Mouse (Mus musculus): ENCODE measurements at regions not wholly inside any gene's neighbourhood (a gene's known extent, or its start where the extent isn't known, plus 50 kb on each side); places are given as distances from the start of the nearest gene placed in this dataset.

DNA sequence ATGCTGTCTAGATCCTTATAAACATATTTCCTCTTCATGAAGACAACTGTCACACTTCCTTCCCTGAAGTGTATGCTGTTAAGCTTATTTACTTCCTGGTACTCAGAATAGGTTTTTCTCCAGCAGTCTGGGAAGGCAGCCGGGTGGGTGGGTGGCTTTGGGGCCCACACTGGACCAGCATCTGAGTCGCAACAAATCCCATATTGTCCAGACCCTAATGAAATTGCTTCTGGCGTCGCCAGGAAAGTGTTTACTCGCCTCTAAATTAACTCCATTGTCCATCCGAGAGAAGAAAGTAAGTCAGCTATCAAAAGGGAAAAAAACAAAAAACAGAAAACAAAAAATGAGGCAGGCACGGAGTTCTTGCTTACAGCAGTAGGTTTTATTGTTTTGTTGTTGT lies 164.9 kb upstream of the Lef1 start:
- peak in 1 of 2 experiments; percentile 35 for DNase-seq (ENCODE audit: low spot score in 2 of 2)
- no peak for TF ChIP-seq CTCF (conservative IDR thresholded peaks at IDR 0.05)
- Histone ChIP-seq H3K4me3 (peak overlapping the region; percentile 53), H3K27ac (peak overlapping the region; percentile 88)

GRCm38 (mm10) chr3:130944241-130944640 lies 166.0 kb upstream of the Lef1 start:
- no peak overlapping the region for H3K4me3 ChIP-seq
- no peak for DNase-seq (ENCODE audit: low spot score in 2 of 2)
- H3K27ac ChIP-seq, result no peak overlapping the region
- no peak for TF ChIP-seq CTCF (conservative IDR thresholded peaks at IDR 0.05)

- no peak overlapping the region for H3K4me3 ChIP-seq
- TF ChIP-seq CTCF (conservative IDR thresholded peaks at IDR 0.05), result no peak
- no peak for DNase-seq (ENCODE audit: low spot score in 2 of 2)
Observed at GRCm38 (mm10) chr3:130942947-130943630, 167.2 kb upstream of the Lef1 start.

GRCm38 (mm10) chr3:130940302-130940867 lies 169.9 kb upstream of the Lef1 start:
- no peak overlapping the region for H3K4me3 ChIP-seq
- H3K27ac ChIP-seq, result no peak overlapping the region
- peak; percentile 28 for TF ChIP-seq CTCF (conservative IDR thresholded peaks at IDR 0.05)
- peak in 1 of 2 experiments; percentile 31 for DNase-seq (ENCODE audit: low spot score in 2 of 2)

More at GRCm38 (mm10) chr3:130942947-130943630, 167.2 kb upstream of the Lef1 start:
- no peak overlapping the region for H3K27ac ChIP-seq

- H3K4me3 ChIP-seq, result no peak overlapping the region
Observed at GRCm38 (mm10) chr3:130936980-130937379, 173.3 kb upstream of the Lef1 start.

DNA sequence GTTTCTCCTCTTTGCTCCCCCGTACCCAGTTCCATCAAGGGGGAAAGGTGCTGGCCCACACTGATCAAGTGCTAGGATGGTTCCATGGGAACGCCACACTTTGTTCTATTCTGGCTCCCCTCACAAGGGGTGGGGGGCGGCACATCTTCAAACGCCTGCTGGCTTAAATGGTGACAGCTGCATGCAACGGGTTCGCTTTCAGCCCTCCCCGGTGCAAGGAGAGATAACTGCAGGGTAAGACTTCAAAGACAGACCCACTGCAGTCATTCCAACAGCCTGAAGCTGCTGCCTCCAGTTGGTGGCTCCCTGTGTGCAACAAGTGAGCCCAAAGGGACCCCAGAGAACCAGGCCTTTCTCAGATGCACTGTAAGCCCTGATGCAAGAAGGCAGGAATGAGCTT lies 173.9 kb upstream of the Lef1 start:
- no peak for DNase-seq (ENCODE audit: low spot score in 2 of 2)
- no peak overlapping the region for H3K4me3 ChIP-seq
- H3K27ac ChIP-seq, result no peak overlapping the region
- TF ChIP-seq CTCF (conservative IDR thresholded peaks at IDR 0.05), result no peak

More at GRCm38 (mm10) chr3:130936980-130937379, 173.3 kb upstream of the Lef1 start:
- no peak overlapping the region for H3K27ac ChIP-seq
- no peak for DNase-seq (ENCODE audit: low spot score in 2 of 2)
- no peak for TF ChIP-seq CTCF (conservative IDR thresholded peaks at IDR 0.05)

GRCm38 (mm10) chr3:130935926-130936315 lies 174.3 kb upstream of the Lef1 start:
- no peak for TF ChIP-seq CTCF (conservative IDR thresholded peaks at IDR 0.05)
- Histone ChIP-seq H3K27ac (no peak overlapping the region), H3K4me3 (no peak overlapping the region)
- DNase-seq (ENCODE audit: low spot score in 2 of 2), result no peak

DNA sequence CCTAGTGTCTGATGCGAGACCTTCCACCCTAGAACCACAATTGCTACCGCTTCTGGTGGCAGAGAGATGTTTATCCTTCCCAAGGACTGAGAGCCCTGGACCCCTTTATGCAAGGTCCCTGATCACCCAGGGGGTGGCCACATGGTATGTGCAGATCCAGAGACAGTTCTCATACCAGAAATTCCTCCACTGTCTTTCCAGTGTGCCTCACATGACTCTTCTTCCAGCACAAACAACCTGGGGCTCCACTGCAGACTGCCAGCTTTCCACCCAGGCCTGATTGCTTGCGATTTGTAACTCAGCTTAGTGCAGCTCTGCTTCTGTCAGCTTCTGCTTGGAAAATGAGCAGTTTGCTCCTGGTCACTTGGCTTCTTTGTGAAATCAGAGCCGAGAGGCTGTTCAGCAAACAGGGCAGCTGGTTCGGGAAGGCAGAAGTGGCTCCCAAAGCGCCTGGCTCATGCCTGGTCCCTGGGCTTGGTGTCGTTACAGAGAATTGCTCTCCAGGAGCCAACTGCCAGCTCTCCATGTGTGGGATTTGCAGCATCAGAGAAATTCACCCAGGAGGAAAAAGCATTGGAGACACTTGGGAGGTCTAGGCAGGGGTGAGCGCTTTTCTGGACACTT lies 174.9 kb upstream of the Lef1 start:
- Histone ChIP-seq H3K27ac (no peak overlapping the region), H3K4me3 (no peak overlapping the region)
- no peak for TF ChIP-seq CTCF (conservative IDR thresholded peaks at IDR 0.05)
- DNase-seq (ENCODE audit: low spot score in 2 of 2), result peak in 1 of 2 experiments; percentile 16

GRCm38 (mm10) chr3:130932723-130933122 lies 177.5 kb upstream of the Lef1 start:
- H3K27ac ChIP-seq, result no peak overlapping the region
- no peak for TF ChIP-seq CTCF (conservative IDR thresholded peaks at IDR 0.05)
- H3K4me3 ChIP-seq, result no peak overlapping the region
- DNase-seq (ENCODE audit: low spot score in 2 of 2), result no peak

DNA sequence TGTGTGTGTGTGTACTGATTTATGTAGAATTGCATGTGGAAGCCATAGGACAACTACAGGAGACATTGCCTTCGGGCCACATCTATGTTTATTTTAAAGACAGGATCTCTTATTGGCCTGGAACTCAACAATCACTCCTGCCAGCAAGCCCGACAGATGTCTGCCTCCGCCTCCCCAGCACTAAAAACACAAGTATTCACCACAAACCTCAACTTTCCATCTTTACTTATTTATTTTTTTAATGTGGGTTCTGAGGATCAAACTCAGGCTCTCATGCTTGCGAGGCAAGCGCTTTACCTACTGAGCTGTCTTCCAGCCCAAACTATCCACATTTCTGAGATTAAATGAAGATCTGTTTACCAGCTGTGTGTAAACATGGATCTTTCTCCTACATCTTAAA lies 178.0 kb upstream of the Lef1 start:
- no peak for TF ChIP-seq CTCF (conservative IDR thresholded peaks at IDR 0.05)
- Histone ChIP-seq H3K4me3 (no peak overlapping the region), H3K27ac (no peak overlapping the region)
- no peak for DNase-seq (ENCODE audit: low spot score in 2 of 2)

DNA sequence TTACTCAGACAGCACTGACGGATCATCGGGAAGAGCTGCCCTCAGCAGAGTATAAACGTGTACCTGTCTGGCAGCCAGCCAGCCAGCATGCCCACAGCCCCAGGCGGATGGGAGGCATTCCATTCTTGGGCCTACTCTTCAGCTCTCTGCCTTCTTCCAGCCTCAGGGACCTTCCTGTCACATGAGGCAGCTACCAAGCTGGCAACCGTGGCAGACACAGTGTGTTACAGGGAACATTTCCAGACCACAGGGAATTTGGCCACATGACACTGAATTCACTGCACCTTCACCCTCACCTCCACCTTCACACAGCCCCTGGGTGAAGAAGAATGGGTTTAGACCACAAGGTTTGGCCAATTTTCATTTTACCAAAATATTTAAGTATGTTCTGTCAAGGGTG lies 185.3 kb upstream of the Lef1 start:
- no peak for TF ChIP-seq CTCF (conservative IDR thresholded peaks at IDR 0.05)
- Histone ChIP-seq H3K4me3 (no peak overlapping the region), H3K27ac (no peak overlapping the region)
- DNase-seq (ENCODE audit: low spot score in 2 of 2), result no peak

DNA sequence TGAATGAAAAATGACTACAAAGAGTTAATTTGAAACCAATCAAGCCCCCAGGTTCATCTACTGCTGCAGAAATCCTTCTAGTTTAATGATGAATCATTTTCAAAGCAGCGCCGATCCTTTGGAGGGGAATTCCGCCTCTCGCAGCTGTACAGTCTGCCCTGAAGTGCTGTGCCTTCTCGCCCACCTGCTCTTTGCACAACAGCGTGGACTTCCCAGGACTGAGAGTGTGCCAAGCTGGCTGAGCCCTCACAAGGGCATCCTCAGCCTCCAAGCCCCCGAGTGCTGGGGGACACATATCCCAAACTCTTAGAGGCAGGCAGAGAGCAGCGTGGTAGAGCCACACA lies 186.7 kb upstream of the Lef1 start:
- no peak overlapping the region; the same call in 1 of the 2 replicates for H3K4me3 ChIP-seq
- TF ChIP-seq CTCF (conservative IDR thresholded peaks at IDR 0.05), result no peak
- no peak overlapping the region for H3K27ac ChIP-seq
- DNase-seq (ENCODE audit: low spot score in 2 of 2), result no peak

DNA sequence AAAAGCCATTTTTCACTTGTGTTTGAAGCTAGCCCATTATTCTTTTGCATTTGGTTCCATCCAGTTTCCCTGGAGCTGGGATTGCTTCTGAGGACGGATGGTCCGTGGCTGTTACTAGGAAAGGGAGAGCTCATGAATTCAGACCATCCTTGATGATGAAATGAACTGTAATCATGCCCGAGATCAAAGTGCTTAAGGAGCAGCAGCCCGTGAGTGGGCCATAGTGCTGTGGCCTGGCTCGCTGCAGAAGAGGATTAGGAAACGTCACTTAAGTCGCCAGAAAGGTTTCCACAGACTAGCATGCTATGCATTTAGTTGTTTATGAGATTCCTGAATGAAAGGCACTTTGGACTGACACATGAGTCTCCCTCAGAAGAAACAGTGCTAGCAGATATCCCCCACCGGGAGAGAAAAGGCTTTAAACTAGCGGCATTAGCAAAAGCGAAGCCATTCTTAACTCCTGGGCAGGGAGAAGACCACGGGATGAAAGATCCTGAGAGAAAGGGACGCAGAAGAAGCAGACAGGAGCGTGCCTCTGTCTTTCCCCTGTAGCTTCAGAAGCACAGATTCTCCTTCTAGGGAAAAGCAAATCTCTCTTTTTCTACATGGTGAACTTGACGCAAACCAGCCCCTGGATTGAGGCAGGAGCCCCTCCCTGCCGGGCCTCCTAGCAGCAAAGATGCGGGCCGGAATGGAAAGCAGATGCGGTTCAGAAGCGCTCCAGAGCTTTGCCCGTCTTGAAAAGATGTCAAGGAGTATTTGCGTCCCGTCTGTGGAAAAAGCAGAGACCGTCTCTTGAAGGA lies 187.3 kb upstream of the Lef1 start:
- TF ChIP-seq CTCF (conservative IDR thresholded peaks at IDR 0.05), result no peak
- DNase-seq (ENCODE audit: low spot score in 2 of 2), result no peak
- Histone ChIP-seq H3K27ac (no peak overlapping the region), H3K4me3 (no peak overlapping the region; the same call in 1 of the 2 replicates)

All from layer of hippocampus, adult 2 months (tissue).